In the genomic region with DNA sequence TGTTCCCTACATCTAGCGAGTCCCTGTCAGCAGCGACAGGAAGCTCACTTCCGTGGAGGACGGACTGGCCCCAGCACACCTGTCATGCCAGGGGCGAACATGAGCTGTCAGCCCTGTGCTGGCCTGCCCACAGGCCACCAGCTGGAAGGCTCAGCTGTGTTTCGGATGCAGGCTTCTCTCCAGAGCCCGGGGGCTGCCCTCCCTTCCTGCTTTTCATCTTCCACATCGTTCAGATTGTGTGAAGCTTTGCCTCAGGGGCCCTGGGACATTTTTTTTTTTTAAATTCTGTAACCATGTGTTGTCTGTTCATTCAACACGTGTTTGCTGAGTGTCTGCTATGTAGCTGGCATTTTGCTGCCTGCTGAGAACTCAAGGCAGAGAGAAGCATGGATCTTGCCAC, we compare ENCODE assay signal across 9 mouse cellular contexts.
A peak's percentile ranks its signal among the peaks of the same experiment; 100 is the strongest.
DNase-seq lines count a peak whose midpoint lies in the region; ATAC-seq lines count a peak whose summit lies in the region.
"Had no signal": no experiment of that assay in that cellular context is flagged by ENCODE, and none has a peak within 500 bp of the region (broad histone marks: within the 10 kb centered on the region; RNA-seq: fewer than 3 reads in every experiment).

No protein-coding gene starts in this region.

- ATAC-seq in frontal cortex, adult (ENCODE audit: low TSS enrichment) = peak; percentile 88
- ATAC-seq in midbrain, embryonic 13.5 days = peak; percentile 81

- DNase-seq in frontal cortex, postnatal 25 days (ENCODE audit: low spot score in 2 of 2) = no peak
- DNase-seq in right cerebral cortex, adult 18-20 months = peak; percentile 15
- DNase-seq in right cerebral cortex, postnatal 14 days = no peak
- peak; percentile 47 for DNase-seq in gastrocnemius, postnatal 14 days
- no peak for DNase-seq in adrenal gland, postnatal 25 days
- DNase-seq in layer of hippocampus, adult 18-20 months (ENCODE audit: low spot score in 2 of 2) = no peak

- WGBS in midbrain, embryonic 13.5 days = 41% methylated on average over 9 of the region's 9 CpGs

- no peaks in the 10 kb centered on the region for H3K9me3 ChIP-seq in midbrain, embryonic 13.5 days
- H3K9me3 ChIP-seq: neural tube, embryonic 13.5 days had no signal

- no peak overlapping the region for H3K4me3 ChIP-seq in midbrain, embryonic 13.5 days (replicated peaks)
- H3K4me3 ChIP-seq: neural tube, embryonic 13.5 days had no signal

- H3K9ac ChIP-seq in midbrain, embryonic 13.5 days (replicated peaks) = no peak overlapping the region
- H3K9ac ChIP-seq: neural tube, embryonic 13.5 days had no signal

- H3K4me2 ChIP-seq in midbrain, embryonic 13.5 days (replicated peaks) = no peak overlapping the region
- H3K4me2 ChIP-seq: neural tube, embryonic 13.5 days had no signal

- no peaks in the 10 kb centered on the region for H3K36me3 ChIP-seq in midbrain, embryonic 13.5 days
- H3K36me3 ChIP-seq: neural tube, embryonic 13.5 days had no signal

- H3K27me3 ChIP-seq in midbrain, embryonic 13.5 days = no peaks in the 10 kb centered on the region
- H3K27me3 ChIP-seq: neural tube, embryonic 13.5 days had no signal

- H3K27ac ChIP-seq in midbrain, embryonic 13.5 days = no peak overlapping the region
- H3K27ac ChIP-seq: neural tube, embryonic 13.5 days had no signal

- intact Hi-C loops in gastrocnemius, postnatal 14 days (cut with DNase I; ENCODE audit: low total_unique reads) = no loop called here

- no peaks in the 10 kb centered on the region; the same call in 1 of the 2 replicates for H3K4me1 ChIP-seq in midbrain, embryonic 13.5 days (replicated peaks)
- H3K4me1 ChIP-seq: neural tube, embryonic 13.5 days had no signal

Comparison
In these comparisons a context has a peak if more than half of its experiments do, and no peak if none do; other contexts are left out.
1. DNase-seq: peak in right cerebral cortex, adult 18-20 months (single experiment) and gastrocnemius, postnatal 14 days (single experiment); none in frontal cortex, postnatal 25 days (0 of 2), right cerebral cortex, postnatal 14 days (single experiment), adrenal gland, postnatal 25 days (single experiment) and layer of hippocampus, adult 18-20 months (0 of 2).